Mouse (Mus musculus): Measurements from ENCODE around the gene Gdf15.

DNA sequence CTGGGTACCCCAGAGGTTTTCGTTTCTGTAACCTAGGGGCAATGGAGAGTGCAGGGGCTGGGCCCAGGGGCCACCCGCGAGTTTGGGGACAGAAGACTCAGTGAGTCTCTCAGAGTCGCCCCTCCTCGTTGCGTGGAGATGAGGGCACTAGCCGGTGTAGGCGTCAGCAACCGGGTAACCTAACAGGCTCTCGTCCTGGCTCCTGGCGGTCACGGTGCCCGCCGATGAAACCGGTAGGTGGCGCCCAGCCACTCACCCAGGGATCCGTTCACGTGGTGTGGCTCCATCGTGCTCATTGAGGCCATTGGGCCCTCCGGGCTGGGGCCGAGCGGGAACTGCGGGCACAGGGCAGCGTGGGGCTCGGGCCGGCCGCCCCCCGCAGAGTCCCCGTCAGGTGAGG is 34.0 kb downstream of the Gdf15 start:
- peak; percentile 89 for TF ChIP-seq CTCF (IDR thresholded peaks at IDR 0.05)
- TF ChIP-seq EP300 (IDR thresholded peaks at IDR 0.05) = no peak

Measured in lung, postnatal 0 days (tissue).